Comparison of ENCODE assay signal across 26 mouse cellular contexts in the genomic region with DNA sequence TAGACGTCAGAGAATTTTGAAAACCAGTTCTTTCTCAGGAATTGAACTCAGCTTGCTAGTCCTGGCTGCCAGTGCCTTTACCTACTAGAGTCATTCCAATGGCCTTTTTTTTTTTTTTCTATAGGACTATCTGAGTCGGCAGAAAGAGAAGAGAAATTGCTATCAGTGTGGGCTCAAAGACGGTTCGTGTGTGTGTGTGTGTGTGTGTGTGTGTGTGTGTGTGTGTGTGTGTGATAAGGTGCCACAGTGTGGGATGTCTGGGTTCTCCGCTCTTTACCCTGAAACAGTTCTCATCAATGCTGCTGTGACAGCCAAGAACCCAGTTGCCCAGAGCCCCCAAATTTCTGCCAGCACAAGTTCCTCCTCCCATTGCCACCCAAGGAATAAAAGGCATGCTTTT.
A peak's percentile ranks its signal among the peaks of the same experiment; 100 is the strongest.
DNase-seq lines count a peak whose midpoint lies in the region; ATAC-seq lines count a peak whose summit lies in the region.
"Had no signal": no experiment of that assay in that cellular context is flagged by ENCODE, and none has a peak within 500 bp of the region (broad histone marks: within the 10 kb centered on the region; RNA-seq: fewer than 3 reads in every experiment).

No protein-coding gene starts in this region.

- H3K9me3 ChIP-seq in liver, embryonic 12.5 days (replicated peaks) = no peaks in the 10 kb centered on the region
- no peaks in the 10 kb centered on the region for H3K9me3 ChIP-seq in hindbrain, embryonic 10.5 days
- H3K9me3 ChIP-seq in kidney, embryonic 15.5 days (replicated peaks) = no peaks in the 10 kb centered on the region
- H3K9me3 ChIP-seq: embryonic facial prominence, embryonic 12.5 days; embryonic facial prominence, embryonic 15.5 days; heart, embryonic 12.5 days; heart, embryonic 15.5 days; hindbrain, embryonic 12.5 days; hindbrain, embryonic 15.5 days had no signal

- H3K9ac ChIP-seq in liver, embryonic 12.5 days = no peak overlapping the region
- no peak overlapping the region for H3K9ac ChIP-seq in kidney, embryonic 15.5 days
- H3K9ac ChIP-seq: embryonic facial prominence, embryonic 12.5 days; embryonic facial prominence, embryonic 15.5 days; forebrain, postnatal 0 days; heart, embryonic 12.5 days; heart, embryonic 15.5 days; hindbrain, embryonic 12.5 days; hindbrain, embryonic 15.5 days had no signal

- H3K36me3 ChIP-seq in liver, embryonic 12.5 days = no peaks in the 10 kb centered on the region
- no peaks in the 10 kb centered on the region for H3K36me3 ChIP-seq in hindbrain, embryonic 10.5 days
- no peaks in the 10 kb centered on the region for H3K36me3 ChIP-seq in kidney, embryonic 15.5 days
- H3K36me3 ChIP-seq: embryonic facial prominence, embryonic 12.5 days; embryonic facial prominence, embryonic 15.5 days; heart, embryonic 12.5 days; heart, embryonic 15.5 days; hindbrain, embryonic 12.5 days; hindbrain, embryonic 15.5 days had no signal

- H3K27me3 ChIP-seq in liver, embryonic 12.5 days (replicated peaks) = peaks cover 25% of the 10 kb centered on the region; the same call in 1 of the 2 replicates
- H3K27me3 ChIP-seq in hindbrain, embryonic 10.5 days (ENCODE audit: insufficient read depth, poor library complexity, severe bottlenecking) = peaks cover 86% of the 10 kb centered on the region
- H3K27me3 ChIP-seq in kidney, embryonic 15.5 days = peaks cover 47% of the 10 kb centered on the region

- 30% methylated on average over 5 of the region's 5 CpGs for WGBS in liver, embryonic 12.5 days (ENCODE audit: insufficient replicate concordance)
- WGBS in hindbrain, embryonic 10.5 days = 93% methylated on average over 5 of the region's 5 CpGs
- 85% methylated on average over 5 of the region's 5 CpGs for WGBS in kidney, embryonic 15.5 days

- H3K4me3 ChIP-seq in liver, embryonic 12.5 days = no peak overlapping the region
- H3K4me3 ChIP-seq in hindbrain, embryonic 10.5 days = no peak overlapping the region
- no peak overlapping the region for H3K4me3 ChIP-seq in kidney, embryonic 15.5 days (replicated peaks)
- H3K4me3 ChIP-seq: embryonic facial prominence, embryonic 12.5 days; embryonic facial prominence, embryonic 15.5 days; gastrocnemius, adult 2 months; heart, embryonic 12.5 days; heart, embryonic 15.5 days; hindbrain, embryonic 12.5 days; hindbrain, embryonic 15.5 days had no signal

- no peak overlapping the region for H3K27ac ChIP-seq in liver, embryonic 12.5 days
- no peak overlapping the region for H3K27ac ChIP-seq in hindbrain, embryonic 10.5 days
- no peak overlapping the region for H3K27ac ChIP-seq in kidney, embryonic 15.5 days
- H3K27ac ChIP-seq: embryonic facial prominence, embryonic 12.5 days; embryonic facial prominence, embryonic 15.5 days; gastrocnemius, adult 2 months; heart, embryonic 15.5 days; hindbrain, embryonic 12.5 days; hindbrain, embryonic 15.5 days had no signal

- ATAC-seq in common myeloid progenitor, adult 5-6 weeks (replicated peaks; ENCODE audit: low read depth, poor library complexity, severe bottlenecking) = peak; percentile 24
- peak; percentile 53; the same call in 1 of the 2 replicates for ATAC-seq in liver, embryonic 12.5 days
- ATAC-seq in megakaryocyte progenitor cell, adult 5-6 weeks (replicated peaks; ENCODE audit: poor library complexity) = peak; percentile 77
- no peak for ATAC-seq in kidney, embryonic 15.5 days (replicated peaks; ENCODE audit: low FRiP score)
- ATAC-seq: activated CD4-positive, CD25-positive, alpha-beta regulatory T cell, adult 4 months; CD4-positive, CD25-positive, alpha-beta regulatory T cell, adult 4 months; forebrain, embryonic 14.5 days; forebrain, postnatal 0 days had no signal

- no peak for DNase-seq in hindbrain, embryonic 10.5 days (ENCODE audit: low spot score)
- no peak for DNase-seq in heart, postnatal 4 days
- DNase-seq: adrenal gland, adult 8-10 months; adrenal gland, postnatal 25 days; cerebellum, adult 11-12 months; cerebellum, adult 9-10 months; cerebellum, postnatal 14 days; forebrain, postnatal 0 days; gastrocnemius, adult 2 months; gastrocnemius, postnatal 14 days; heart, adult 18-20 months; heart, postnatal 10 days; heart, postnatal 36 days had no signal

- H3K4me1 ChIP-seq in liver, embryonic 12.5 days = peaks cover 42% of the 10 kb centered on the region
- peaks cover 50% of the 10 kb centered on the region for H3K4me1 ChIP-seq in hindbrain, embryonic 10.5 days (replicated peaks)
- peaks cover 26% of the 10 kb centered on the region for H3K4me1 ChIP-seq in kidney, embryonic 15.5 days

- no peak overlapping the region for H3K4me2 ChIP-seq in liver, embryonic 12.5 days
- H3K4me2 ChIP-seq in kidney, embryonic 15.5 days = no peak overlapping the region
- H3K4me2 ChIP-seq: embryonic facial prominence, embryonic 12.5 days; embryonic facial prominence, embryonic 15.5 days; heart, embryonic 12.5 days; heart, embryonic 15.5 days; hindbrain, embryonic 12.5 days; hindbrain, embryonic 15.5 days had no signal
